Mouse (Mus musculus) E14TG2a.4 (cell line): ENCODE results near the gene Kif5c.

ENCODE experiments used
- CTCF ChIP-seq: conservative IDR thresholded peaks from 2 replicates; pipeline ENCODE4 v1.5.1; 2014; ENCODE audit warnings: low read length
- NANOG ChIP-seq: IDR thresholded peaks from 2 replicates; pipeline ENCODE4 v1.6.1; 2014; ENCODE audit warnings: borderline replicate concordance, low read length, mixed read lengths
- POU5F1 ChIP-seq: IDR thresholded peaks from 2 replicates; pipeline ENCODE4 v1.6.1; 2014; ENCODE audit warnings: low read length, borderline replicate concordance

DNA sequence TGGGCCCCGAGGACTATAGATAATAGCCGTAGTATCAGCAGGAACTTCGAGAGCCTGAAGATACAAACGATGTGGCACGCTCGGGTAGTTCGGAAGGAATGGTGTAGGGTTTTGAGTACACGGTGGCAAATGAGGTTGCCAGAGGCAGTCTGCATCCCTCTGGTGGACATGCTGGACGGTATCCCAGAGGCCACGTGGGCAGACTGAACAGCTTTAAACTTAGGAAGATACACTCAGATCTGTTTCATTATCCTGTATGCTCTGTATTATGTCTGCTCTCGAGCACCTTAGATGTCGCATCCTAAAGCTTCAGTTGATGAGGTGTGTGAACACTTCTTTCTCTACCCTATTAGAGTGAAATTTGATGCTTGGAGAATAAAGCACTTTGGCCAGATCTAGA lies 56.9 kb downstream of the Kif5c start:
- no peak for TF ChIP-seq CTCF
- TF ChIP-seq POU5F1: no peak
- TF ChIP-seq NANOG: no peak
